Mouse (Mus musculus) fibroblast of lung, adult 2 months (primary cell): ENCODE results near the gene Gm9821.

Experiments
- DNase-seq: peaks from one replicate; pipeline ENCODE4 v3.0.0-alpha.2; 2011; ENCODE audit warnings: low read depth

The Gm9821 gene

GRCm38 (mm10) chr2:91948792-91949241 lies 3.3 kb downstream of the Gm9821 start:
- DNase-seq: no peak

GRCm38 (mm10) chr2:91949411-91950274 lies 4.1 kb downstream of the Gm9821 start:
- peak; percentile 20 for DNase-seq

- DNase-seq: peak; percentile 41
Measured at GRCm38 (mm10) chr2:91950275-91951085, 5.0 kb downstream of the Gm9821 start.

GRCm38 (mm10) chr2:91953825-91954224 lies 8.3 kb downstream of the Gm9821 start:
- DNase-seq: no peak

GRCm38 (mm10) chr2:91955121-91955591 lies 9.7 kb downstream of the Gm9821 start:
- no peak for DNase-seq

GRCm38 (mm10) chr2:91955875-91956274 lies 10.4 kb downstream of the Gm9821 start:
- no peak for DNase-seq

GRCm38 (mm10) chr2:91957096-91957495 lies 11.6 kb downstream of the Gm9821 start:
- no peak for DNase-seq

GRCm38 (mm10) chr2:91958049-91958448 lies 12.5 kb downstream of the Gm9821 start:
- no peak for DNase-seq

GRCm38 (mm10) chr2:91958701-91959457 lies 13.4 kb downstream of the Gm9821 start:
- DNase-seq: no peak

- DNase-seq: no peak
Measured at GRCm38 (mm10) chr2:91959544-91960410, 14.3 kb downstream of the Gm9821 start.

GRCm38 (mm10) chr2:91960459-91960858 lies 15.0 kb downstream of the Gm9821 start:
- no peak for DNase-seq

GRCm38 (mm10) chr2:91961901-91962761 lies 16.6 kb downstream of the Gm9821 start:
- no peak for DNase-seq

- DNase-seq: no peak
Measured at GRCm38 (mm10) chr2:91962864-91963401, 17.4 kb downstream of the Gm9821 start.

GRCm38 (mm10) chr2:91963443-91963932 lies 18.0 kb downstream of the Gm9821 start:
- peak; percentile 74 for DNase-seq

GRCm38 (mm10) chr2:91964610-91965204 lies 19.2 kb downstream of the Gm9821 start:
- no peak for DNase-seq

- DNase-seq: no peak
Measured at GRCm38 (mm10) chr2:91965417-91965816, 19.9 kb downstream of the Gm9821 start.

- no peak for DNase-seq
Measured at GRCm38 (mm10) chr2:91966367-91966766, 20.9 kb downstream of the Gm9821 start.

- DNase-seq: no peak
Measured at GRCm38 (mm10) chr2:91967962-91968361, 22.5 kb downstream of the Gm9821 start.
